Mouse (Mus musculus) gastrocnemius, adult 18-20 months (tissue): Measurements from ENCODE around the gene Mrgprx1. TPM values are rescaled to one million over a fixed set of nuclear protein-coding genes. Genes with fewer than 3 reads are reported as not detected.

Experiments
- DNase-seq: peaks from one replicate; pipeline ENCODE4 v3.0.0; 2021; ENCODE audit warnings: low spot score
- long read RNA-seq, 2 experiments: library from polyadenylated mRNA; stranded (forward); transcript quantifications; one replicate each; pipeline ENCODE4 v2.0.0; 2021
- total RNA-seq, 2 experiments: library from RNA; stranded (reverse); gene quantifications; 2 replicates each; pipeline ENCODE4 v1.2.3; 2021

Gene Mrgprx1
- total RNA-seq = not detected
- long read RNA-seq, experiment 1 = 0 reads
- long read RNA-seq, experiment 2 = 0 reads

DNA sequence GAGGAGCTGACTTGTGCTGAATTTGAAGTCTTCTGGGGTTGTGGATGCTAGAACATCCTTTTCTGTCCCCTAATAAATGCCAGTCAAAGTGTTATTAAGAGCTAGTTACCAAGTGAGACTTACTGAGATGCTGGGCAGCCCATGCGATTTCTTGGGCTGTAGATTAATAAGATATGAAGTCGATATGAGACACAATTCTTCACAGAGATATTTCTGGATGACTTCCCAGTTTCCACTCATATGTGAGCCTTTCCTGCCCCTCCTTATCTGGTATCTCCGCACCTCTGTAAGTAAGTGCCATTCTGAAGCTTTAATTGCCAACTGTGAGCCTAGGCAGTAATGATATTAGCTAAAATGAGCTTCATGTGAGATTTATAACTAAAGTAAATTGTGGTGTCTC is at the start of gene Mrgprx1:
TSS of gene Mrgprx1 (minus strand) at position 101 of the 400 bp plus-strand sequence.
- no peak for DNase-seq

GRCm38 (mm10) chr7:48075521-48075920 is 48.1 kb upstream of the Mrgprx1 start:
- DNase-seq = no peak

DNA sequence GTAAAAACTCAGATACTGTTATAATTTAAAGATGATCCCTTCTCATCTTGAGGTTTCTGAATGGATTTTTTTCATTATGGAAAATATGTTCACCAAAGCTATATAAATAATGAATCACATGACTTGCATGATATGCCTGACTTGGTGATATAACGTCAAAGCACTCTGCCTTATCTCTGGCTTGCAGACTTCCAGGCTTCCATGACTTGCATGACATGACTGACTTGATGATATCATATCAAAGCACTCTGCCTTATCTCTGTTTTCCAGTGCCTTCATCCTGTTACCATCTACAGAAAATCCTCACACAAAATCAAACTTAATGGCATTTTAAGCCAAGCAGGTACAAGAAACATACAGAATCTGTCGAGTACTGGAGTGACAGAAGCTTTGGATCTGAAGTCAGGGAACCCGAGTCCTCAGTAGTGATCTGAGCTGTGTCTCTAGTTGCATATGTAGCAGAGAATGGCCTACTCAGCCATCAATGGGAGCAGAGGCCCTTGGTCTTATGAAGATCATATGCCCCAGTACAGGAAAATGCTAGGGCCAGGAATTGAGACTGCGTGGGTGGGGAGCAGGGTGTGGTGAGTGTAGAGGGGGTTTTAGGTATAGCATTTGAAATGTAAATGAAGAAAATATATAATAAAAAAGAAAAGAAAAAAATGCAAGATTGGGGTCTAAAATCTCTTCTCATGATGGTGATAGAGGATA is 19.2 kb upstream of the Mrgprx1 start:
- no peak for DNase-seq

GRCm38 (mm10) chr7:48044046-48044445 is 16.6 kb upstream of the Mrgprx1 start:
- no peak for DNase-seq

DNA sequence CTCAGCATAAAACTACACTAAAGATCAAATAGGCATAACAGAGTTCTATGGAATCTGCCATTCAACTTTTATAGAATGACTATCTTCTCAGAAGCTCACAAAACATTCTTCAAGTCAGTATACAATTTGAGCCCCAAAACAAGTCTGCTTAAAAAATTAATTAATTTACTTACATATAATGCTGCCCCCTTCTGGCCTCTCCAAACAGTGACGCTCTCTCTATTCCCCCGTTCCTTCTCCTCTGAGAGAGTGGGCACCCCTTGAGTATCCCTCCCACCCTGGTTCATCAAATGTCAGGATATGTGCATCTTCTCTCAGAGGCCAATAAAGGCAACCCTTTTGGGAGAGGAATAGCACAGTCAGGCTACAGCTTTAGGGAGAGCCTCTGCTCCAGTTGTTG is 9.5 kb downstream of the Mrgprx1 start:
- DNase-seq = no peak

GRCm38 (mm10) chr7:47995689-47996088 is 31.7 kb downstream of the Mrgprx1 start:
- no peak for DNase-seq

- DNase-seq = no peak
Measured at GRCm38 (mm10) chr7:47986752-47987151, 40.6 kb downstream of the Mrgprx1 start.

GRCm38 (mm10) chr7:47981995-47982394 is 45.4 kb downstream of the Mrgprx1 start, which contains the start of gene Mrgpra4:
Gene Mrgpra4 (minus strand): TSS chr7:47982095.
- no peak for DNase-seq

Other genes with a start within 250 kb of the Mrgprx1 start
- not detected for gene Mrgpra4, start 45.5 kb downstream of the Mrgprx1 start, total RNA-seq
- gene Mrgprb5, start 141.4 kb upstream of the Mrgprx1 start, total RNA-seq = not detected
- not detected for gene Mrgprb4, start 171.7 kb upstream of the Mrgprx1 start, total RNA-seq